24 mouse cellular contexts compared by ENCODE assay signal in the genomic region with DNA sequence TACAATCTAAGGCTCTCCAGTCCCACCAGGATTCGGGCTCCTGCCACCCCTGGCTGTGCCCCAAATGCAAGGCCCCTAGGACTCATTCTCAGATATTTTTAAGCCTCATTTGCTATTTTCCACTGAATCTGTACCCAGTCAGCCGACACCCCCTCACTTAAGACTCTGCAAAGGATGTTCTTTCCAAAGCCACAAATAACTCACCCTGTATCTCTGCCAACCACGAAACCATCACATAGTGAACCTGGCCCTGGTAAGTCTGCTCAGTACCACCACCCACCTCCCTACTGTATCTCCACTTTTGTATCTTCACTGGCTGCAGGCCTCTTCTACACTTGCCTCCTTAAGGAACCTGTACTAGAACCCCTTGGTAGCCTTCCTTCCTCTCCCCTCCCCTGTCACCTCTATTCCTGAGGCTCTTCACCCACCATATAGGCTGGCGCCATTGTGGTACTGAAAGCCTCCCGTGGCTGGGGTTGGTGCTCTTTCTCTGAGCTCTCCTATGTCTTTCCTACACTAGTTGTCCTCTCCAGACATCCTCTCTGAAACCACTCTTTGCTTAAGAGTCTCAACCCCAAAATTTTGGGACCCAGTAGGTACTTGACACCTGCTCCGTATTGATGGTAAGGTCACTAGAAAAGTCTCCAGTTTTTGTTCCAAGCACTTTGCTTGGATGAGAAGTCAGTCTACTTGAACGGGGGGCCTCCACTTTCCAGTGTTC. TPM values are rescaled to one million over a fixed set of nuclear protein-coding genes. Genes with fewer than 3 reads are reported as not detected.
DNase-seq lines count a peak whose midpoint lies in the region; ATAC-seq lines count a peak whose summit lies in the region.
"Had no signal": no experiment of that assay in that cellular context is flagged by ENCODE, and none has a peak within 500 bp of the region (broad histone marks: within the 10 kb centered on the region; RNA-seq: fewer than 3 reads in every experiment).

No protein-coding gene starts in this region.

- DNase-seq in right cerebral cortex, adult 18-20 months: peak; percentile 59
- DNase-seq in right cerebral cortex, postnatal 25 days: no peak
- DNase-seq in telencephalon, adult 2 months (ENCODE audit: low read depth, low spot score): peak; percentile 81
- no peak for DNase-seq in retina, postnatal 1 day
- no peak for DNase-seq in liver, embryonic 11.5 days (ENCODE audit: low spot score)
- DNase-seq: adrenal gland, postnatal 36 days; cerebellum, adult 11-12 months; cerebellum, postnatal 14 days; gastrocnemius, adult 2 months; kidney, adult 2 months; liver; lung, postnatal 4 days; thymus, adult 18-20 months; thymus, postnatal 36 days had no signal

- H3K4me3 ChIP-seq in liver, embryonic 11.5 days (ENCODE audit: low read depth, low read length): no peak overlapping the region
- H3K4me3 ChIP-seq: forebrain, embryonic 10.5 days; gastrocnemius, adult 2 months; hindbrain, embryonic 12.5 days; limb, embryonic 10.5 days; stomach, embryonic 15.5 days had no signal

- no peaks in the 10 kb centered on the region for H3K27me3 ChIP-seq in liver, embryonic 11.5 days (replicated peaks; ENCODE audit: control insufficient read depth, insufficient read depth, low read length)
- H3K27me3 ChIP-seq: hindbrain, embryonic 12.5 days; stomach, embryonic 15.5 days had no signal

- H3K27ac ChIP-seq in liver, embryonic 11.5 days (ENCODE audit: low read depth, low read length): no peak overlapping the region
- H3K27ac ChIP-seq: forebrain, embryonic 10.5 days; gastrocnemius, adult 2 months; hindbrain, embryonic 12.5 days; kidney, postnatal 0 days; limb, embryonic 10.5 days; stomach, embryonic 15.5 days had no signal

- no peaks in the 10 kb centered on the region for H3K4me1 ChIP-seq in liver, embryonic 11.5 days (replicated peaks; ENCODE audit: control insufficient read depth, insufficient read depth, low read length)
- H3K4me1 ChIP-seq: hindbrain, embryonic 12.5 days; stomach, embryonic 15.5 days had no signal

- no peaks in the 10 kb centered on the region for H3K9me3 ChIP-seq in liver, embryonic 11.5 days (ENCODE audit: control insufficient read depth, low read length)
- H3K9me3 ChIP-seq: forebrain, embryonic 10.5 days; hindbrain, embryonic 12.5 days; limb, embryonic 10.5 days; stomach, embryonic 15.5 days had no signal

- ATAC-seq in activated CD4-positive, CD25-positive, alpha-beta regulatory T cell, adult 4 months: peak; percentile 32
- ATAC-seq in inflammation-experienced regulatory T-cells, adult 6 months: peak; percentile 38
- ATAC-seq in liver, embryonic 11.5 days (replicated peaks; ENCODE audit: low FRiP score): no peak
- ATAC-seq: forebrain, embryonic 16.5 days; midbrain, embryonic 16.5 days had no signal

- no peaks in the 10 kb centered on the region for H3K36me3 ChIP-seq in liver, embryonic 11.5 days (ENCODE audit: control insufficient read depth, insufficient read depth, low read length)

- H3K4me2 ChIP-seq in liver, embryonic 11.5 days: no peak overlapping the region
- H3K4me2 ChIP-seq: hindbrain, embryonic 12.5 days; stomach, embryonic 15.5 days had no signal

- H3K9ac ChIP-seq in liver, embryonic 11.5 days (ENCODE audit: low read depth, low read length): no peak overlapping the region
- H3K9ac ChIP-seq: hindbrain, embryonic 12.5 days; stomach, embryonic 15.5 days had no signal

- WGBS in liver, embryonic 11.5 days: 81% methylated on average over 7 of the region's 7 CpGs

RNA-seq across cellular contexts. Expression of gene Cd101, which starts 32.7 kb away (rescaled TPM):
- 10 to 100 TPM; 11.3 to 21.4 TPM for polyA plus RNA-seq in activated CD4-positive, CD25-positive, alpha-beta regulatory T cell, adult 4 months (2017; shearing (Covaris generic))
- 10 to 100 TPM; 10.9 to 26.5 (median 26.5) TPM for polyA plus RNA-seq in inflammation-experienced regulatory T-cells, adult 6 months (2017; shearing (Covaris generic))
- polyA plus RNA-seq in liver, embryonic 11.5 days (2014; fragmentation: Nextera tagmentation; extraction: Ambion mirVana): not detected in 2 replicates
- polyA plus RNA-seq: embryonic facial prominence, embryonic 11.5 days; forebrain, embryonic 10.5 days; forebrain, embryonic 16.5 days; hindbrain, embryonic 12.5 days; kidney, postnatal 0 days; midbrain, embryonic 16.5 days had no signal

RNA-seq across cellular contexts. Expression of gene Ptgfrn, which starts 48.1 kb away (rescaled TPM):
- polyA plus RNA-seq in activated CD4-positive, CD25-positive, alpha-beta regulatory T cell, adult 4 months (2017; shearing (Covaris generic)): 1 to 10 TPM; 1.1 to 1.5 TPM
- polyA plus RNA-seq in inflammation-experienced regulatory T-cells, adult 6 months (2017; shearing (Covaris generic)): 1 to 10 TPM in 2 of 3 experiments, under 1 TPM in 1; 0.55 to 2.4 (median 1.0) TPM
- 1.6 and 2.4 TPM in 2 replicates for polyA plus RNA-seq in liver, embryonic 11.5 days (2014; fragmentation: Nextera tagmentation; extraction: Ambion mirVana)

Comparison
In these comparisons a context has a peak if more than half of its experiments do, and no peak if none do; other contexts are left out.
1. DNase-seq: peak in right cerebral cortex, adult 18-20 months (single experiment) and telencephalon, adult 2 months (single experiment); none in right cerebral cortex, postnatal 25 days (single experiment), retina, postnatal 1 day (single experiment) and liver, embryonic 11.5 days (single experiment).
2. RNA of gene Cd101, which starts 32.7 kb away (polyA plus RNA-seq): 10.9 to 26.5 TPM in inflammation-experienced regulatory T-cells, adult 6 months and 11.3 to 21.4 TPM in activated CD4-positive, CD25-positive, alpha-beta regulatory T cell, adult 4 months; not detected in liver, embryonic 11.5 days; every median in the first group is over 10 times any median in the second.